Mouse (Mus musculus) thymus, postnatal 36 days (tissue): ENCODE measurements around the gene Syna.

Experiments
- DNase-seq, 2 experiments: peaks; one replicate each; pipeline ENCODE4 v3.0.0; 2022; ENCODE audit warnings: mixed read lengths in 2 of 2

Syna gene

GRCm38 (mm10) chr5:134560071-134560449 lies at the start of gene Syna:
Gene Syna, minus strand, starts transcription at chr5:134560171.
- no peak for DNase-seq

- DNase-seq: no peak
These were observed 47.1 kb upstream of the Syna start for GRCm38 (mm10) chr5:134607121-134607520.

- peak in 1 of 2 experiments; percentile 16 for DNase-seq
These were observed 46.3 kb upstream of the Syna start for GRCm38 (mm10) chr5:134606314-134606713.

- DNase-seq: no peak
These were observed 44.4 kb upstream of the Syna start for GRCm38 (mm10) chr5:134604376-134604775.

GRCm38 (mm10) chr5:134597711-134598110 lies 37.7 kb upstream of the Syna start:
- DNase-seq: no peak

- no peak for DNase-seq
These were observed 33.1 kb upstream of the Syna start for GRCm38 (mm10) chr5:134593093-134593492.

GRCm38 (mm10) chr5:134592026-134592581 lies 32.1 kb upstream of the Syna start:
- DNase-seq: no peak

- no peak for DNase-seq
These were observed 29.9 kb upstream of the Syna start for GRCm38 (mm10) chr5:134589900-134590299.

- no peak for DNase-seq
These were observed 24.8 kb upstream of the Syna start for GRCm38 (mm10) chr5:134584798-134585197.

- no peak for DNase-seq
These were observed 23.9 kb upstream of the Syna start for GRCm38 (mm10) chr5:134583884-134584213.

- DNase-seq: no peak
These were observed 23.3 kb upstream of the Syna start for GRCm38 (mm10) chr5:134583006-134583883.

- peak; percentile 96 to 97 for DNase-seq
These were observed 22.4 kb upstream of the Syna start for GRCm38 (mm10) chr5:134582221-134582907.

GRCm38 (mm10) chr5:134581146-134581545 lies 21.2 kb upstream of the Syna start, which contains the start of gene Rfc2:
Gene Rfc2, plus strand, starts transcription at chr5:134581366.
- no peak for DNase-seq

- DNase-seq: no peak
These were observed 19.2 kb upstream of the Syna start for GRCm38 (mm10) chr5:134579135-134579534.

- DNase-seq: no peak
These were observed 17.6 kb upstream of the Syna start for GRCm38 (mm10) chr5:134577534-134577933.

- DNase-seq: no peak
These were observed 16.7 kb upstream of the Syna start for GRCm38 (mm10) chr5:134576517-134577220.

GRCm38 (mm10) chr5:134575833-134576232 lies 15.9 kb upstream of the Syna start:
- no peak for DNase-seq

- no peak for DNase-seq
These were observed 12.7 kb upstream of the Syna start for GRCm38 (mm10) chr5:134572508-134573214.

GRCm38 (mm10) chr5:134571730-134572507 lies 11.9 kb upstream of the Syna start:
- peak; percentile 30 to 32 for DNase-seq

- DNase-seq: no peak
These were observed 9.1 kb upstream of the Syna start for GRCm38 (mm10) chr5:134568964-134569491.

- no peak for DNase-seq
These were observed 8.1 kb upstream of the Syna start for GRCm38 (mm10) chr5:134568030-134568429.
